Mouse (Mus musculus): ENCODE measurements around the gene Tnni3.
"Not testable (repeated sequence)": the region's sequence is repeated elsewhere in the genome, so short reads cannot be mapped to it uniquely, and the experiment has no call there.

Tnni3 gene

GRCm38 (mm10) chr7:4524212-4524922 is at the start of gene Tnni3:
Gene Tnni3 (minus strand): TSS chr7:4524229.
- CTCF ChIA-PET: interaction anchor here (0.6 to 0.7 kb wide), 3 partner anchors 64 to 1633 kb away, joined by 4 to 8 read pairs (median 5); partner anchors contain the start of gene Eps8l1

GRCm38 (mm10) chr7:4572361-4572760 is 48.3 kb upstream of the Tnni3 start:
- CTCF ChIA-PET: not testable (repeated sequence)

- CTCF ChIA-PET: no interaction called here
These were observed 38.6 kb upstream of the Tnni3 start for GRCm38 (mm10) chr7:4562660-4563059.

- CTCF ChIA-PET: interaction anchor here (0.6 kb wide), 2 partner anchors 382 to 448 kb away, joined by 3 to 5 read pairs; no protein-coding TSS in a partner anchor
These were observed 33.1 kb upstream of the Tnni3 start for GRCm38 (mm10) chr7:4557167-4557560.

GRCm38 (mm10) chr7:4556256-4557166 is 32.5 kb upstream of the Tnni3 start:
- CTCF ChIA-PET: interaction anchor here (0.6 kb wide), 2 partner anchors 383 to 448 kb away, joined by 3 to 5 read pairs; no protein-coding TSS in a partner anchor

GRCm38 (mm10) chr7:4547221-4547641 is 23.2 kb upstream of the Tnni3 start, which contains the start of gene Syt5:
Gene Syt5 (minus strand): TSS chr7:4547541.
- CTCF ChIA-PET: no interaction called here

- CTCF ChIA-PET: no interaction called here
These were observed 22.6 kb upstream of the Tnni3 start for GRCm38 (mm10) chr7:4546591-4547131.

GRCm38 (mm10) chr7:4546050-4546449 is 22.0 kb upstream of the Tnni3 start:
- CTCF ChIA-PET: no interaction called here

- CTCF ChIA-PET: no interaction called here
These were observed 18.0 kb upstream of the Tnni3 start for GRCm38 (mm10) chr7:4542013-4542412.

GRCm38 (mm10) chr7:4541344-4541743 is 17.3 kb upstream of the Tnni3 start:
- CTCF ChIA-PET: no interaction called here

GRCm38 (mm10) chr7:4539019-4539418 is 15.0 kb upstream of the Tnni3 start:
- CTCF ChIA-PET: no interaction called here

GRCm38 (mm10) chr7:4537181-4537580 is 13.2 kb upstream of the Tnni3 start:
- CTCF ChIA-PET: no interaction called here

- CTCF ChIA-PET: no interaction called here
These were observed 12.3 kb upstream of the Tnni3 start for GRCm38 (mm10) chr7:4536369-4536768.

GRCm38 (mm10) chr7:4532005-4532729 is 8.1 kb upstream of the Tnni3 start, which contains the start of gene Dnaaf3:
Gene Dnaaf3 (minus strand): TSS chr7:4532453.
- CTCF ChIA-PET: no interaction called here

GRCm38 (mm10) chr7:4530166-4530565 is 6.1 kb upstream of the Tnni3 start:
- CTCF ChIA-PET: interaction anchor here (0.5 kb wide), 1 partner anchor 711 kb away, joined by 4 read pairs; no protein-coding TSS in a partner anchor

- CTCF ChIA-PET: no interaction called here
These were observed 3.3 kb upstream of the Tnni3 start for GRCm38 (mm10) chr7:4527302-4527689.

GRCm38 (mm10) chr7:4526341-4527301 is 2.6 kb upstream of the Tnni3 start:
- CTCF ChIA-PET: interaction anchor here (0.7 kb wide), 1 partner anchor 63 kb away, joined by 3 read pairs; no protein-coding TSS in a partner anchor

- CTCF ChIA-PET: interaction anchor here (0.6 to 0.7 kb wide), 3 partner anchors 63 to 1634 kb away, joined by 4 to 8 read pairs (median 5); partner anchors contain the start of gene Eps8l1
These were observed 561 bp downstream of the Tnni3 start for GRCm38 (mm10) chr7:4523205-4524130.

GRCm38 (mm10) chr7:4522292-4522691 is 1.7 kb downstream of the Tnni3 start:
- CTCF ChIA-PET: interaction anchor here (0.5 kb wide), 1 partner anchor 295 kb away, joined by 8 read pairs; no protein-coding TSS in a partner anchor
